Mouse (Mus musculus): ENCODE measurements around the gene Ppm1m.

GRCm38 (mm10) chr9:106179964-106180363, 19.6 kb downstream of the Ppm1m start:
- no peak for TF ChIP-seq POLR2A (IDR thresholded peaks at IDR 0.05; ENCODE audit: extremely low read depth, insufficient read depth, low read length)
- no peak for TF ChIP-seq CTCF (IDR thresholded peaks at IDR 0.05; ENCODE audit: extremely low read depth, insufficient read depth, low read length)
